Mouse (Mus musculus) adrenal gland (tissue): ENCODE measurements at regions not wholly inside any gene's neighbourhood (a gene's known extent, or its start where the extent isn't known, plus 50 kb on each side); places are given as distances from the start of the nearest gene placed in this dataset.

Source experiments
- intact Hi-C: fragments of 180-260 bp; cut with DNase I; formaldehyde crosslinking; loops from one replicate; pipeline ENCODE4 v1.15.1; 2025

- intact Hi-C loops = no loop called here
Observed at GRCm38 (mm10) chr7:73315555-73315954, 59.8 kb upstream of the Rgma start.

- intact Hi-C loops = no loop called here
Observed at GRCm38 (mm10) chr7:73317574-73317973, 57.7 kb upstream of the Rgma start.

GRCm38 (mm10) chr7:73319004-73319403 lies 56.3 kb upstream of the Rgma start:
- intact Hi-C loops = no loop called here

GRCm38 (mm10) chr7:73319994-73320393 lies 55.3 kb upstream of the Rgma start:
- intact Hi-C loops = no loop called here

GRCm38 (mm10) chr7:73322466-73323151 lies 52.7 kb upstream of the Rgma start:
- intact Hi-C loops = no loop called here

GRCm38 (mm10) chr7:73323556-73323955 lies 51.8 kb upstream of the Rgma start:
- intact Hi-C loops = no loop called here

GRCm38 (mm10) chr7:73325503-73325902 lies 49.8 kb upstream of the Rgma start:
- intact Hi-C loops = no loop called here
